Mouse (Mus musculus) hindbrain, postnatal 0 days (tissue): ENCODE data around the gene Htr1f. TPM values are rescaled to one million over a fixed set of nuclear protein-coding genes. Genes with fewer than 3 reads are reported as not detected.

ENCODE experiments used
- ATAC-seq: fragments of 200-750 bp; cut with Nextera tagmentation; 2 replicates; pipeline ENCODE4 v1.8.0; 2017; ENCODE audit warnings: mild to moderate bottlenecking, moderate TSS enrichment, moderate library complexity
- DNase-seq: peaks from one replicate; pipeline ENCODE4 v3.0.0-alpha.2; 2015; ENCODE audit warnings: low spot score
- H3K27ac ChIP-seq: fragments of 300-500 bp; sonication (generic); 2 replicates; pipeline ENCODE4 v1.5.1; 2014; ENCODE audit warnings: mild to moderate bottlenecking
- H3K27me3 ChIP-seq: fragments of 300-500 bp; sonication (generic); 2 replicates; pipeline ENCODE4 v1.6.1; 2014; ENCODE audit warnings: low read length, mixed read lengths; ENCODE audit not compliant: insufficient read depth
- H3K36me3 ChIP-seq: fragments of 300-500 bp; sonication (generic); 2 replicates; pipeline ENCODE4 v1.6.1; 2014; ENCODE audit warnings: low read length, mixed read lengths; ENCODE audit not compliant: insufficient read depth
- H3K4me1 ChIP-seq: fragments of 300-500 bp; sonication (generic); 2 replicates; pipeline ENCODE4 v1.6.1; 2014; ENCODE audit warnings: antibody characterized with exemption, low read length, mixed read lengths; ENCODE audit not compliant: insufficient read depth
- H3K4me2 ChIP-seq: fragments of 300-500 bp; sonication (generic); 2 replicates; pipeline ENCODE4 v1.6.1; 2014; ENCODE audit warnings: low read depth, mild to moderate bottlenecking, low read length, moderate library complexity, mixed read lengths
- H3K4me3 ChIP-seq: fragments of 300-500 bp; sonication (generic); 2 replicates; pipeline ENCODE4 v1.5.1; 2014; ENCODE audit warnings: low read length
- H3K9ac ChIP-seq: fragments of 300-500 bp; sonication (generic); replicated peaks from 2 replicates; pipeline ENCODE4 v1.6.1; 2014; ENCODE audit warnings: mild to moderate bottlenecking, low read length, moderate library complexity, mixed read lengths
- H3K9me3 ChIP-seq: fragments of 300-500 bp; sonication (generic); 2 replicates; pipeline ENCODE4 v1.6.1; 2016; ENCODE audit warnings: low read length, mixed read lengths
- CTCF ChIP-seq: IDR thresholded peaks from 2 replicates; pipeline ENCODE4 v1.5.1; 2016; ENCODE audit warnings: antibody characterized with exemption, control low read depth, low read depth
- WGBS: fragments of 180-500 bp; shearing (Covaris S2); extraction: QIAGEN DNeasy Blood & Tissue Kit; methylation state at CpG from one replicate; pipeline ENCODE4 v1.1.7; 2014; 5-methylcytosine and 5-hydroxymethylcytosine counted together
- polyA plus RNA-seq: library from polyadenylated mRNA; unstranded; fragments of >200 nt; fragmentation: Nextera tagmentation; extraction: Ambion mirVana; gene quantifications from 2 replicates; pipeline ENCODE4 v1.2.1, GENCODE M21; 2015
- total RNA-seq: library from RNA; depleted of rRNA; stranded (reverse); fragments of >200 nt; gene quantifications from 2 replicates; pipeline ENCODE4 v1.2.3, GENCODE M21; 2014

The Htr1f gene
- total and polyA plus RNA-seq, 2 experiments from 2014 or later = 0.31 to 0.56 TPM

GRCm38 (mm10) chr16:64907112-64907511 is 198.5 kb downstream of the Htr1f start:
- Histone ChIP-seq H3K27me3 (no peaks in the 10 kb centered on the region), H3K36me3 (no peaks in the 10 kb centered on the region), H3K9ac (no peak overlapping the region), H3K27ac (no peak overlapping the region), H3K4me2 (no peak overlapping the region), H3K4me3 (no peak overlapping the region), H3K4me1 (no peaks in the 10 kb centered on the region), H3K9me3 (no peaks in the 10 kb centered on the region)
- TF ChIP-seq CTCF = peak; percentile 62
- 41% methylated on average over 3 of the region's 3 CpGs for WGBS
- DNase-seq (peak; percentile 30), ATAC-seq (no peak)

- peak; percentile 48 for TF ChIP-seq CTCF
- ATAC-seq = no peak
- H3K27ac ChIP-seq = no peak overlapping the region
- H3K9ac ChIP-seq = no peak overlapping the region
- 40% methylated on average over 2 of the region's 2 CpGs for WGBS
- no peaks in the 10 kb centered on the region for H3K36me3 ChIP-seq
- no peak overlapping the region for H3K4me2 ChIP-seq
- no peak overlapping the region for H3K4me3 ChIP-seq
- peak; percentile 33 for DNase-seq
- no peaks in the 10 kb centered on the region for H3K27me3 ChIP-seq
- no peaks in the 10 kb centered on the region for H3K9me3 ChIP-seq
- no peaks in the 10 kb centered on the region for H3K4me1 ChIP-seq
These were observed 202.3 kb downstream of the Htr1f start for GRCm38 (mm10) chr16:64903328-64903727.

- no peak overlapping the region for H3K4me2 ChIP-seq
- H3K27ac ChIP-seq = no peak overlapping the region
- peak; percentile 6; the same call in 1 of the 2 replicates for TF ChIP-seq CTCF
- ATAC-seq (no peak), DNase-seq (no peak)
- H3K4me3 ChIP-seq = no peak overlapping the region
- no peaks in the 10 kb centered on the region for H3K27me3 ChIP-seq
- H3K36me3 ChIP-seq = no peaks in the 10 kb centered on the region
- no peaks in the 10 kb centered on the region for H3K9me3 ChIP-seq
- no peak overlapping the region for H3K9ac ChIP-seq
- 82% methylated on average over 2 of the region's 2 CpGs for WGBS
- H3K4me1 ChIP-seq = no peaks in the 10 kb centered on the region
These were observed 206.6 kb downstream of the Htr1f start for GRCm38 (mm10) chr16:64899084-64899483.

GRCm38 (mm10) chr16:64889496-64889895 is 216.2 kb downstream of the Htr1f start:
- WGBS = 93% methylated on average over 3 of the region's 3 CpGs
- no peaks in the 10 kb centered on the region for H3K36me3 ChIP-seq
- no peak for TF ChIP-seq CTCF
- no peak overlapping the region for H3K4me2 ChIP-seq
- ATAC-seq (no peak), DNase-seq (no peak)
- no peak overlapping the region for H3K9ac ChIP-seq
- H3K4me3 ChIP-seq = no peak overlapping the region
- no peaks in the 10 kb centered on the region for H3K4me1 ChIP-seq
- no peaks in the 10 kb centered on the region for H3K9me3 ChIP-seq
- H3K27me3 ChIP-seq = no peaks in the 10 kb centered on the region
- no peak overlapping the region for H3K27ac ChIP-seq

GRCm38 (mm10) chr16:64885547-64885946 is 220.1 kb downstream of the Htr1f start:
- TF ChIP-seq CTCF = no peak
- Histone ChIP-seq H3K4me1 (no peaks in the 10 kb centered on the region), H3K27ac (no peak overlapping the region), H3K4me2 (no peak overlapping the region), H3K27me3 (no peaks in the 10 kb centered on the region), H3K9ac (no peak overlapping the region), H3K4me3 (no peak overlapping the region), H3K36me3 (no peaks in the 10 kb centered on the region), H3K9me3 (no peaks in the 10 kb centered on the region)
- DNase-seq (no peak), ATAC-seq (no peak)
- WGBS = 48% methylated on average over 4 of the region's 4 CpGs

- H3K4me3 ChIP-seq = no peak overlapping the region
- H3K27ac ChIP-seq = no peak overlapping the region
- no peak overlapping the region for H3K4me2 ChIP-seq
- no peaks in the 10 kb centered on the region for H3K27me3 ChIP-seq
- no peaks in the 10 kb centered on the region for H3K4me1 ChIP-seq
- H3K36me3 ChIP-seq = no peaks in the 10 kb centered on the region
- ATAC-seq (no peak), DNase-seq (no peak)
- no peak overlapping the region for H3K9ac ChIP-seq
- WGBS = 25% methylated on average over 3 of the region's 3 CpGs
- H3K9me3 ChIP-seq = no peaks in the 10 kb centered on the region
- TF ChIP-seq CTCF = no peak
These were observed 220.5 kb downstream of the Htr1f start for GRCm38 (mm10) chr16:64885142-64885541.

GRCm38 (mm10) chr16:64884420-64884838 is 221.2 kb downstream of the Htr1f start:
- Histone ChIP-seq H3K4me3 (no peak overlapping the region), H3K4me1 (no peaks in the 10 kb centered on the region), H3K36me3 (no peaks in the 10 kb centered on the region), H3K9me3 (no peaks in the 10 kb centered on the region), H3K27me3 (no peaks in the 10 kb centered on the region), H3K9ac (no peak overlapping the region), H3K4me2 (no peak overlapping the region), H3K27ac (no peak overlapping the region)
- WGBS = 25% methylated on average over 3 of the region's 3 CpGs
- no peak for TF ChIP-seq CTCF
- no peak for DNase-seq
- no peak for ATAC-seq
